Mouse (Mus musculus): ENCODE results near the gene Olfr457. TPM values are rescaled to one million over a fixed set of nuclear protein-coding genes. Genes with fewer than 3 reads are reported as not detected.
"Not testable (repeated sequence)": the region's sequence is repeated elsewhere in the genome, so short reads cannot be mapped to it uniquely, and the experiment has no call there.

The Olfr457 gene
- 0.23 and 0.37 TPM in 2 replicates for total RNA-seq (2017)

DNA sequence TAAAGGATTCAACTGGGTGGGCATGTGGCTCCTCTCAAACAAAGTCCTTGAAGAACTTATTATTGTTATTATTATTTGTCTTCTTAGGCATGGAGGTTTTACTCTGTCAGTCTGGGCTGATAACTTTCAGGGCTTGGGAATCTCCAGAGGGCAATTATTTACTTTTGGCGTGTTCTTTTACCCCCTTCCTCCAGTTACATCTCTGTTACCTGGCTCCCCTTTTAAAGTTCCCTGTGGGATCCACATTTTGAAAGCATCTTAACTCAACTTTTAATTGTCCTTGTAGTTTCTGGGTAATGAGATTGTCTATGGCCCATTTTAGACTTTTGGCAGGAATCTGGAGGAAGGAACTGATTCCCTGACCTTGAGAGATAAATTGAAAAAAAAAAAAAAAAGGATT is at the start of gene Olfr457:
Gene Olfr457 (minus strand): TSS at position 101 of the 400 bp plus-strand sequence.
- ATAC-seq (ENCODE audit: extremely low read depth, insufficient number of reproducible peaks, low FRiP score, poor library complexity, severe bottlenecking): no peak

DNA sequence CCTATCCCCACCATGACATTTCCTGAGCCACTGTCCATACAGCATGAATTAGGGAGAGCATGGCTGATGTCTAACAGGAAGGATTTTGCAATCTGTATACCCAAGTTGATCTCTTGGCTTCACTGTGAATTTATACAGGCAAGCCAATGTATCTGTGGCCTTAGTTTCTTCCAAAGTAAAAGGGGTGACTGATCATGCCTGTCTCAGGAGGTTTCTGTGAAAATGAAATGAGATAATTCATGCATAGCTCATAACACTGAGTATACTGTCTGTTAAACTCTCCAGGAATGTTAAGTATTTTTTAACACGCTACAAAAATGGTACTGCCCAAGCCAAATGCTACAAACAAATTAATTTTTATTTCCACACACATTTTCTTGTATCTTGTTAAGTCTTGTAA is 37.3 kb upstream of the Olfr457 start:
- ATAC-seq (ENCODE audit: extremely low read depth, insufficient number of reproducible peaks, low FRiP score, poor library complexity, severe bottlenecking): no peak

DNA sequence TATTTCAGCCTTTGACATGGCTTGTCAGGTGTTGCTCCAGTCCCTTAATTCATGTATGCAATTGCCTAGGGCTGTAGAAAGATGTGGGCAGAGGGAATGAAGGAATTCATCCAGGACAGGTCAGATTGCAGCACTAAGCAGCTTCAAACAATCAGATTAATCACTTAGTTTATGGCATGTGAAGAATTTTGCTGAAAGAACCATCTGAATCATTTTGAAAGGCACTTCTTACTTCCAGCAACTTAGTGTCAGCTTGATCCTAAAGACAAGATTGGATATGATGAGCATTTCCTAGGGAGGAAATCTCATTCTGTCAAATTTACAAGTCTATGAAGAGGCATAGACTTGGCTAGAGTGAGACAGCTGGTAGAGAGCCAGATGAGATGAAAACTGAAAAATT is 33.2 kb upstream of the Olfr457 start:
- no peak for ATAC-seq (ENCODE audit: extremely low read depth, insufficient number of reproducible peaks, low FRiP score, poor library complexity, severe bottlenecking)

DNA sequence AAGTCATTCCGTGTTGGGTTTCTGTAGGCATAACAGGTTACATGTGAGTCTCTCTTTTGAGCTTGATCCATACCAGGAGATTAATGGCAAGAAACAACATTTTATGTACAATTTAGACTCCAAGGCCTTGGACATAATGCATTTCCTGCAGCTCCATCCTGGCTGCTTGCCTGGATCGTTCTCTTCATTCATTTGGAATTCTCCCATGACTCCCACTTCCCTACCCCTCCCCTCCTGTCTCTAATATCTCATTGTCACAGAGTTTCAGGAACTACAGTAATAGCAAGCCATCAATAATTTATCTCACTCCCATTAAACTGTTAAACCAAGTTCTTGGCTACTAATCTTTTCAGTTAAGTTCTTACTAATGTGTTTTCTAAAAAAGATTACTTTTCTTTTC is 27.3 kb upstream of the Olfr457 start:
- ATAC-seq (ENCODE audit: extremely low read depth, insufficient number of reproducible peaks, low FRiP score, poor library complexity, severe bottlenecking): no peak

DNA sequence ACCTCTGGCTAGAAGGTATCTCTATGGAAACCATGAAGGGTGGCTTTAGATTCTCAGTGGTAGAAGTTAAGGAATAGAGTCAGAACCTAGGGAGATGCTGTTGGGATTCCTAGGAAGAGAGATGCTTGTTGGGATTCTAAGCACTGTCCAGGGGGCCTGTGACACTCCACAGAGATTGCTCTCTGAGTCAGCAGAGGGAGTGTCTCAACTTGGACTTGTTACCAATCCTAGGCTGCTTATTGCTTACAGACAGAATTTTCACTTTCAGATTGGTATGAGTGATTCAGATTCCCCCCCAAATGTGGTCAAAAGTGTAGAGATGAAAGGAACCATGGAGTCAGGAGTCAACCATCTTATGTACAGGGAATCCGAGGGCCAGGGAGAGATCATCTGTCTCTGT is 13.6 kb upstream of the Olfr457 start:
- ATAC-seq (ENCODE audit: extremely low read depth, insufficient number of reproducible peaks, low FRiP score, poor library complexity, severe bottlenecking): no peak

DNA sequence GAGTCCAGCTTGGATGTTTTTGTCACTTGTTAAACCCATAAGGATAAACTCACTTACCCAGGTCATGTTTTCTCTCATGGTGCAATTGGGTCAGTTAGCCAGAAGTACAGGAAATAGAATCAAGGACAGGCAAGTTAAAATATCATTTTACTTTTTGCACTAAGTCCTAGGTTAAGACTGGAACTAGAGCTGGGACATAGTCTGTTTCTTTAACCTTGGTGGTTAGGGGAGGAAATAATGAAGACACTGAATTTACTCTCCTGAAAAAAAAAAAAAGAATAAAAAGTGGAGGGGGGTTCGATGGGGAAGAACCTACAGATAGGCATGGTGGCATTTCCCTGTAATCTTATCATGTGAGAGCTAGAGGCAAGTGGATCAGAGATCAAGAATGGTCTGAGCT is 11.0 kb upstream of the Olfr457 start, which contains the start of gene Olfr456:
Gene Olfr456 (minus strand): TSS at position 101 of the 400 bp plus-strand sequence.
- ATAC-seq (ENCODE audit: extremely low read depth, insufficient number of reproducible peaks, low FRiP score, poor library complexity, severe bottlenecking): no peak

DNA sequence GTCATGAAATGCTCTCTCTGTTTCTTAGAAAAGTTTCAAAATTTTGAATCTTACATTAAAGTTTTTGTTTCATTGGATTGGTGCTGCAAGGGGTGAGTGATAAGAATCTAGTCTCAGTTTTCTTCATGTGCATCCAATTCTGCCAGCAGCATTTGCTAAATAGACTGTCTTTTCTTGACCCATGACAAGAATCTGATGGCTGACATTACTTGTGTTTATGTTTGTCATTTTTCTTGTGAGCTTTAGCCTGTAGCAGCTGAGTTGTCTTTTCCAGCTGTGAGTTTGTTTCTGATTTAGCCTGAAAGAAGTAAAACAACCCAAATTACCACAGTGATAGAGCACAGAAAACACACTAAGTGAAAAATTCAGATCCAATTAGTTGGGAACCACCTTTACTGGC is 8.5 kb upstream of the Olfr457 start:
- no peak for ATAC-seq (ENCODE audit: extremely low read depth, insufficient number of reproducible peaks, low FRiP score, poor library complexity, severe bottlenecking)

DNA sequence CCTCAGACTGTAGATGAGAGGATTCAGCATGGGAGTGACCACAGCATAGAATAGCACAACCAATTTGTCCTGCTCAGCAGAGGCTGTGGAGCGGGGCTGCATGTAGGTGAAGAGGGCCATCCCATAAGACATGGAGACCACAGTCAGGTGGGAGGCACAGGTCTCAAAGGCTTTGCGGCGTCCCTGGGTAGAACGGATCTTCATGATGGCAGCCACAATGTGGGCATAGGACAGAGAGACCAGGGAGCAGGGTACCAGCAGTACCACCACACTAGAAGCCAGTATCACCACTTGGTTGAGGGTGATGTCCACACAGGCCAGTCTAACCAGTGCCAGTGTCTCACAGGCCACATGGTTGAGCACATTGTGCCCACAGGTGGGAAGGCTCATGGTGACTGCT is 4.8 kb downstream of the Olfr457 start:
- ATAC-seq (ENCODE audit: extremely low read depth, insufficient number of reproducible peaks, low FRiP score, poor library complexity, severe bottlenecking): not testable (repeated sequence)

DNA sequence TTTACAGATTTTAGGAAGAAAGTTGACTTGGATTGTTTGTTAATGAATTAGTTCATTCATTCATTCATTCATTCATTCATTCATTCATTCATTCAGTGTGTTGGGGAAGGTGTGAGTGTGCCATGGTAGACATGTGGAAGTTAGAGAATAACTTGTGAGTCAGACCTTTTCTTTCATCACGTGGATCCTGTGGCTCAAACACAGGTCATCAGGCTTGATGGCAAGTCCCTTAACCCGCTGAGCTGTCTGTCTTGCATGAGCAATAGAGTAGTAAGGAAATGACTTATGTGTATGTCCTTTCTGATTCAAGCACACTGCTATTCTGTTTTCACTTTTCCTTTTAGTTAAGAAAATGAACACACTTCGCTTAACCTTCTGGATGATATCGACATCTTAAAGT is 5.6 kb downstream of the Olfr457 start:
- no peak for ATAC-seq (ENCODE audit: extremely low read depth, insufficient number of reproducible peaks, low FRiP score, poor library complexity, severe bottlenecking)

DNA sequence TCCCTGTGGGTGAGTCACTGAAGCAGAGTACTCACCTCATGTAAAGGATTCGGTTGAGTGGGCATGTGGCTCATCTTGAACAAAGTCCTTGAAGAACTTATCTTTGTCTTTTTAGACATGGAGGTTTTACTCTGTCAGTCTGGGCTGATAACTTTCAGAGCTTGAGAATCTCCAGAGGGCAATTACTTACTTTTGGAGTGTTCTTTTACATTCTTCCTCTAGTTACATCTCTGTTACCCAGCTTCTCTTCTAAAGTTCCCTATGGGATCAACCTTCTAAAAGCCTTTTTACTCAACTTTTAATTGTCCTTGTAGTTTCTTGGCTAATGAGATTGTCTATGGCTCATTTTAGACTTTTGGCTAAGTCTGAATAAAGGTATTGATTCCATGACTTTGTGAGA is 11.0 kb downstream of the Olfr457 start, which contains the start of gene Olfr458:
Gene Olfr458 (minus strand): TSS at position 101 of the 400 bp plus-strand sequence.
- ATAC-seq (ENCODE audit: extremely low read depth, insufficient number of reproducible peaks, low FRiP score, poor library complexity, severe bottlenecking): no peak

DNA sequence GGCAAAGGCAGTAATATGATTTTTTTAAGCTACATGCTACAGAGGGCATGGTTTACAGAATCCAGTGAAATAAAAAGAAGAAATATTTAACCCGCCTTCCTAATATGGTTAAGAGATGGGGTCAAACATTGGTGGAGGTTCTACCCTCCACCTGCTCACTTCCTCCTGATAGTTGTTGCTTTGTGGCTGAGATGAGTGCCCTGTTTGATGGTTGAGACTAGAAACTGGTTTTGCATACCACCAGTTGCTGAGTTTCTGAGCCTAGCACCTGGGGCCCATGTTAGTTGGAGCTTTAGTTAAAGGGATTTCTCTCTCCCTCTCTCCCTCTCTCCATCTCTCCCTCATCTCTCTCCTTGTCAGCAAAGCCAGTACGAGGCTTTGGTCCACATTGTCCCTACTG is 28.8 kb downstream of the Olfr457 start:
- ATAC-seq (ENCODE audit: extremely low read depth, insufficient number of reproducible peaks, low FRiP score, poor library complexity, severe bottlenecking): no peak

DNA sequence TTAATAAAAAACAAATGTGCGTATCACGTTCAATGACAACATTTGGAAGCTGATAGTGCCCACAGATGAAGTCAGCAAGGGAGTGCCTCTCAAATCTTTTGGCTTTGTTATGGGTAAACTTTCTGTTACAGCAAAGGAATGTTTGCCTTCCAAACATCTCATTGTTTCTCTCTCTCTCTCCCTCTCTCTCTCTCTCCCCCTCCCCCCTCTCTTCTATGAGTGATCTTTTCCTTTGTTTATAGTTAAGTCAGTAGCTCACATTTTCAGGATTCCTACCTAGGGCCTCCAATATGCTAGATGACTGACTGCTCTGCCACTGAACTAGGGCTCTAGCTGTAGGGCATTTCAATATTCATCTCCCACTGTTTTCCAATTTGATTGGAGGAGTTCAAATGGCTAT is 31.6 kb downstream of the Olfr457 start:
- no peak for ATAC-seq (ENCODE audit: extremely low read depth, insufficient number of reproducible peaks, low FRiP score, poor library complexity, severe bottlenecking)

DNA sequence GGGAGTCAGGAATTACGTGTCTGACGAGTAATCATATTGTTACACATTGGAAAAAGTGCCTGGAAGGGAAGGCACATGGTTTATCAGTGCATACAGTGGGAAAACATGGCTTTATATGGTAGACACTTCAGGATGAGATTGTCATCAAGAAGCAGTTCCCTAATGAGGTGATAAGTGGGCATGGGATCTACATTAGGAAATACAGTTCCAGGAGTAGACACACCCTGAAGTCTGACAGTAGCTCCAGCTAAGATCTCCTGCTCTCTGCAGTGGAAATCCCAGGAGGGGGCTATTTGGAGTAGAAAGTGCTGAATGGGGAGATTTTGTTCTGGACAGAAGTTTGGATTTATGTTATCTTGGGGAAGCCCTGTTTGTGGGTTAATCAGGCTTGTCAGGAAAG is 34.7 kb downstream of the Olfr457 start:
- ATAC-seq (ENCODE audit: extremely low read depth, insufficient number of reproducible peaks, low FRiP score, poor library complexity, severe bottlenecking): no peak

DNA sequence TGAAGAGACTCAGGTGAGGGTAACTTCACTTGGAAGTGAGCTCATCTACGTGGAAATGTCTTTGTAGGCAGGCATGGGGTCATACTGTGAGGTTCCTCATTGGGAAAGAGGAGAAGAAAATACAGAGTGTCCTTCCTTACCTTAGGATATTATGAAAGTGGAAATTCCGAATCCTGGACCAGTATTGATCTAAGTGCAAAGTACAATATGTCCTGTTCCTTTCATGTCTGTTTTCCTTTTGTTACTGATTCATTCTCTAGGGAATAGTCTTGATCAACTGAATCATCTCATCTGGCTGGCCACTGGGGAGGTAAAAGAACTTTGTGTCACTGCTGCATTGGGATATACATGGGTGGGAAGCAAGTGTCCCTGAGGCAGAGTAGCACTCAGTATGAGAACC is 40.6 kb downstream of the Olfr457 start:
- ATAC-seq (ENCODE audit: extremely low read depth, insufficient number of reproducible peaks, low FRiP score, poor library complexity, severe bottlenecking): no peak

DNA sequence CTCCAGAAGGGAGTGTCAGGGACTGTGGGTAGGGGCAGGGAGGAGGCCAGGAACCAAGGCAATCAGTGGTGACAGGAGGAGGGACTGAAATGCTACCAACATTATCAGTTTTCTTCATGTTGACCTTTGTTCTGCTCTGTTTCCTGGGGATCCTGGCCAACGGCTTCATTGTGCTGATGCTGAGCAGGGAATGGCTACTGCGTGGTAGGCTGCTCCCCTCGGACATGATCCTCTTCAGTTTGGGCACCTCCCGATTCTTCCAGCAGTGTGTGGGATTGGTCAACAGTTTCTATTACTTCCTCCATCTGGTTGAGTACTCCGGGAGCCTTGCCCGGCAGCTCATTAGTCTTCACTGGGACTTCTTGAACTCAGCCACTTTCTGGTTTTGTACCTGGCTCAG is 41.7 kb downstream of the Olfr457 start, which contains the start of gene Tas2r126:
Gene Tas2r126 (plus strand): TSS at position 90 of the 400 bp plus-strand sequence.
- no peak for ATAC-seq (ENCODE audit: extremely low read depth, insufficient number of reproducible peaks, low FRiP score, poor library complexity, severe bottlenecking)

DNA sequence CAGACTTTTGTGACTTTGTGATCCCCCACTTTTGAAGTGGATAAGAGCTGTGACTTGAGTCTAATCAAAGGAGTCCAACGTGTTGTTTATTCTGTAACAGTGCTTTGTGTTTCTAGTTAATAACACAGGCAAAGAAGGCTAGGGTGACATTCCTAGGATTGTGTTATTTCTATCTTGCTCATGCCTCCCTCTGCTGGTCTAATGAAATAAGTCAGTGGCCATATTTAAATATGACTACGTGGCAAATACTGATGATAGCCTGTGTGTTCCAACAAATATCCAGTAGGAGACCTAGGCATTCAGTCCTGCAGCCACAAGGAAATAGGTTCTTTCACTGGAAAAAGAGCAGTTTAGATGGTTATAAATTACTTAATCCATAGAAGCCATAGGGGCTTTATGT is 42.6 kb downstream of the Olfr457 start:
- ATAC-seq (ENCODE audit: extremely low read depth, insufficient number of reproducible peaks, low FRiP score, poor library complexity, severe bottlenecking): peak; percentile 73; the same call in 1 of the 2 replicates

DNA sequence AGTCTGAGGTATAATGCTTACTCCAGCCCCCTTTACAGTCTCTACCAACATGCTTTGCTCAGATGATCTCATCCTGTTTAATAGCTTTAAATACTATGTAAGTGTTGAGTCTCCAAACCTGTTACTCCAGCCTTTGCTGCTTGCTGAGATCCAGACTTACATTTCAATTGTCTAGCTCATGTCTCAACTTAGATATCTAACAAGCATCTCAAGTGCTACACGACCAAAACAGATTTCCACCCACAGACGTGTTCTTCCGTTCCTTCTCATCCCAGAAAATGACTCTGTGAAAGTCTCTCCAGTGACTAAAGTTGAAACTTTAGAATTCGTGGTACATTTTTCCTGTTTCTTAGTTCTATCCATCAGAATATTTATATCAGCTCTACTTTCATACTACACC is 49.8 kb downstream of the Olfr457 start:
- ATAC-seq (ENCODE audit: extremely low read depth, insufficient number of reproducible peaks, low FRiP score, poor library complexity, severe bottlenecking): no peak

DNA sequence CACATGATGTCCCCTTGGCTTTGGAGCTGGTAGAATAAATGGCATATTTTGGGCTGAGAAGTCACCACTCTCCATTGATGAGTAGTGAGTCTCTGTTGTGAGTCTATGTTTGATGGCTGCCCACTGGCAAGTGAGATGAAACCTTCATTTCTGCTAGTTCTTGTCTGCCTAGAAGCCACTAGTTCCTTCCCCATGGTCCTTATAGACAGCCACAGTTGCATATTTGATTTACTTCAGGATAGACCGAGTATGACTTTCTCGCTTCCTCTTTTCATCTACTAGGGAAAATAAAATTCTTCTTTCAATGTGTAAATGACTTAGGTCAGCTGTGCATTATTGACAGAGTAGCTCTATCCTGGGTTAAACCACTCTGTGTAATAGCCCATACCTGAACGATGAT is 51.7 kb downstream of the Olfr457 start:
- ATAC-seq (ENCODE audit: extremely low read depth, insufficient number of reproducible peaks, low FRiP score, poor library complexity, severe bottlenecking): no peak

DNA sequence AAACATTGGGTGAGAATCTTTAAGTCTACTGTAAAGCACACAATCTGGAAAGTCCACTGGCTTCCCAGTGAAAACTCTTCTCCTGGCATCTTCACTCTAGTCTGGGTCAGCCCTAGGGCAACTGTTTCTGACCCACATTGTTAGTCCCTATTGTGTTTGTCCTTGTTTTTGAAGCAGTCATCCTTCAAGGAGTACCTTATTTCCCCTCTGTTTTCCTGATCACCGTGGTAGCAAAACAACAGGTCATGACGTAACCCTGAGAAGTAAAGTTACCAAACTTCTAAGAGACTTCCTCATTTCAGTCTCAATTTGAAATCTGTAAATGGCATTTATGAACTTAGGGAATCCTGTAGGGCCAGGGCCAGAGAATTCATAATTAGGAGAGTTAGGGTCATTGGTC is 54.7 kb downstream of the Olfr457 start:
- peak; percentile 93 for ATAC-seq (ENCODE audit: extremely low read depth, insufficient number of reproducible peaks, low FRiP score, poor library complexity, severe bottlenecking)

DNA sequence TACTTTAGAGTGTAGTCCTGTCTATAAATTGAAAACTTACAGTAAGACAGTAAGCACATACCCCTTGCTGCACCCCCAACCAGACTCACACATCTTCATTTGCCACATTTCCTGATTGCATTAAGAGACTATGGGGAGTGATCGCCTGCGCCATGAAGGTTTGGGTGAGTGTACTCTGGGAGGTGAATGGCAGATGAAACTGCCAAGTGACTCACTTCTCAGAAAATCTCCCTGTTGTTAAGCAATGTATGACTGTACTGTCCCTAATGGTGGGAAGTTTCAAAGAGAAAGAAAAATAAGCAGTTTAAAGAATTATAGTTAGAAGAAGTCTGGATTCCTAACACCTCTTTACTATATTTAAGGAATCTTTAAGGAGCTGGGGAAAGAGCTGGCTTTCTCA is 56.7 kb downstream of the Olfr457 start:
- peak; percentile 52; the same call in 1 of the 2 replicates for ATAC-seq (ENCODE audit: extremely low read depth, insufficient number of reproducible peaks, low FRiP score, poor library complexity, severe bottlenecking)
